Mouse (Mus musculus): ENCODE data around the gene H2-Ab1.

The H2-Ab1 gene

DNA sequence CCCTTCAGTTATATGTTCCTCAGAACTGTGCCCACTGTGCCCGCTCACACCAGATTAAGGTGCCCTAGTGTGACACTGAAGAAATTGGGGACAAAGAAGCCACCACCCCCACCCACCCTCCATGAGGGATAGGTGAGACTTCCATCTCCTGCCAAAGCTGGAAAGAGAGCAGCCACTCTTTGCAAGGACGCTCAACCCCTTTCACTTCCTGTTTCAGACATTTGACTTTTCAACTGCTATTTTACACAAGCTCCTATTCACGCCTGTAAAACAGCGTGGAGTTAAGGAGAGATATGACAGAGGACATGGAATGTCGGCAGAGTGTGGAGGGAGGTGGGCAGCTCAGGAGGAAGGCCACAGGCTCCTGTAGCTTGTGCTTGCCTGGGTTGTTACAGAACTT lies 29.0 kb downstream of the H2-Ab1 start:
- DNase-seq, result no peak

DNA sequence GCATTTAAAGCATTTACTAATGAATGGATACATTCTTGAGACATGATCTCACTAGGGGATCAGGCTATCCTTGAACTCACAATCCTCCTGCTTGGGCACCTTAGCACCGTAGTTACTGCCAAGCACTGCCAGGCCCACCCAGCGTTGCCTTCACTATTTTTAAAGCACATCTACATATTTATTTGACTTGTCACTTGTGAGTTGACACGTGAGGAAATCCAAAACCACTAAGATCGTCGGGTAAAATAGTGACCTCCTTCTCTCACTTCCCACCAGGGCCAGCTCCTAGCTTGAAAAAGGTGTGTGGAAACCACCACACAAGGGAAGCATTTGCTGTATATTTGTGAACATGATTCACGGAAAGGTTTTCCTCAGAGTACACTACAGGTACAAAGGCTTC lies 29.5 kb downstream of the H2-Ab1 start:
- no peak for DNase-seq

DNA sequence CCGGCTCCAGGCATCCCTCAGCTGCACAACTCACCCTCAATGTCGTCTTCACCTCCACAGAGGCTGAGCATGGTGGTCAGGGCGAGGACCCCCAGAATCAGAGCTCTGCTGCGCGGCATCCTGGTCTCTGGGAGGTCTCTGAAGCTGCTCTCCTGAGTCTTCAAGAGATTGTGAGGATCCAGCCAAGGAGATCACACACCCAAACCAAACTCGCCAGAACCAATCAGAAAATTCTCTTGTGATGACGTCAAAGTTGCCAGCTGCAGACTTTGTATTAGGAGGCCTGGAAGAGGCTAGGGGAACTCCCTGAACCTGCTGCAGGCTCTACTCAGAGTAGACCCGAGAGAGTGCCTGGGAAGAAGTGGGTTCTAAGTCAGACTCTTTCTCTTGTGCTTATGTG lies 30.2 kb downstream of the H2-Ab1 start, which contains the start of gene H2-Aa:
H2-Aa (minus strand) TSS at position 176 of the 400 bp plus-strand sequence.
- DNase-seq, result peak; percentile 31

DNA sequence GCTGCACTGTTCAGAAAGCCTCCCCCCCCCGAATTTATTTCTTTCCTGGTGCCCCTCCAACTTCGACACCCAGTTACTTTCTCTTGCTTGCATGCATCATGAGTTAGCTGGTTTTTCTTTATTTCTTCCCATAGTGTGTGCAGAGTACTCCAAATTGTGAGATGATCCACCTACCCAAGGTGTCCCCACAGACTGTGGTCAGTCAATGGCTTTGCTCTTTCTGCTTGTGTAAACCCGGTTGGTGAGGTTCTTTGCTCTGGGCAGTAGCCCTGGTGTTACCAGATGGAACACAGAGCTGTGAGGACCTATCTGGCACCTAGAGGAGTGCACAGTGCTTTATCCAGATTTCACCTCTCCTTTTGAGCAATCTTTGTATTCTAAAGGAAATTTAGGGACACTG lies 30.6 kb downstream of the H2-Ab1 start:
- no peak for DNase-seq

DNA sequence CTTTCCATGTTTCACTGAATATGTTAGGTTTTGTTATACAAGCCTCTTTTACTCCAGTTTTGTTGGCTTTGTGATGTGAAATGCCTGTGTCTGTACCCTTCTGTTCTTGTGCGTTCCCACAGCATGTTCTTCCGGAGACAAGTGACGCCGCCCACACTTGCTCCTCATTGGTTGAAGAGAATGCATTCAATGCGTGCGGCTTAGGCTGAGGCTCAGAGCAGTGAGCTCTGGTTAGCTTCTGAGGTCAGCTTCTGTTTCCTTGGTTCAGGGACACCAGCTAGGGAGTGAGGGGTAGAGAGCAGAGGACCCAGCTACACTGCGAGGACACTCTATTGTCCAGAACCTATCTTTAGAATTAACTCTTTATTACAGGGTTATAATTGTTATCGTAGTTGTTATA lies 34.1 kb downstream of the H2-Ab1 start:
- DNase-seq, result peak; percentile 67

DNA sequence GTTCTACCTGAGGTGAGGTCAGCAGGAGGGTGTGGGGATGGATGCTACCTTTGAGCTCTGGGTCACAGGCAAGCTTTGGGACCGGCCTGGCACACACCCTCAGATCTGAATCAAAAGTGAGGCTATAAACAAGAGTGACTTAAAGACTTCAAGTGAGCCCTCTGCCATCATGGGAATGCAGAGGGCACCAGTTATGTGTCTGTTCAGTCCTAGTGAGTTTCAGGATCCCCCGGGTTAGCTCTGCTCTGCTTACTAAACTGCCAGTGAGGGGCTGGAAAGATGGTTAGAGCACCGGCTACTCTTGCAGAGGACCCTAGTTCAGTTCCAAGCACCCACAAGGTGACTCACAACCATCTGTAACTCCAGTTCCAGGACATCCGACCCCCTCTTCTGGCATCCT lies 35.1 kb downstream of the H2-Ab1 start:
- DNase-seq, result no peak

DNA sequence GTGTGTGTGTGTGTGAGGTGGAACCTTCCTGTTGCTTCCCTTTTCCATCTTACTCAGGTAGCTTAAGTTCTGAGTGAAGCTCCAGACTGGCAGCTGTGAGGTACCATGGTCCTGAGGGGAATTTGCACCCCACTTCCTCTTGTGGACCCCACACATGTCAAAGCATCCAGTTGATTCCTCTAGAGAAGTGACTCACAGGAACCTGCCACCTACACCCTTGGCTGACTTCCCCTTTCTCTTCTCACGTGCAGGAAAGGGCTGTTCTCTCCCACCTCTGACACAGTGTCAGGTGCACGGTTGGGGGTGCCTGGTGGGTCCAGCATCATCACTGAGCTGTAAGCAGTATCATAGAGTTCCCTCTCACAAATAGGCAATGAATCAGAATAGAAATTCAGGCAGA lies 36.0 kb downstream of the H2-Ab1 start:
- DNase-seq, result no peak

DNA sequence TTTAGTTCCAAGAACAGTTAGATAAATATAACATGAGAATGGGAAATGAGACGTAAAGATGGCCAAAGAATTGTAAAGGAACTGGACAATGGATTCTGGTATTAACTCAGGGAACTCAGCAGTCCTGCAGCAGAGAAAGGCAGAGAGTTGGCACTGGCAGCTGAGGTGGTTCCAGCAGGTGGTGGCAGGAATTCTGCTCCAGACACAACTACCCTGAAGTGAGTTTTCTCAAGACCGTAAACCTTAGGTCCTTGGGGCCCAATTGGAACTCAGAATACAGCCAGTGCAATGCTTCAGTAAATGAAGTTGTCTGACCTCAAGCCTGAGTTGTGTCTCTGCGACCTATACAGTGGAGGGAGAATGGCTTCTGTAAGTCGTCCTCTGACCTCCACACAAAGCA lies 36.8 kb downstream of the H2-Ab1 start:
- no peak for DNase-seq

DNA sequence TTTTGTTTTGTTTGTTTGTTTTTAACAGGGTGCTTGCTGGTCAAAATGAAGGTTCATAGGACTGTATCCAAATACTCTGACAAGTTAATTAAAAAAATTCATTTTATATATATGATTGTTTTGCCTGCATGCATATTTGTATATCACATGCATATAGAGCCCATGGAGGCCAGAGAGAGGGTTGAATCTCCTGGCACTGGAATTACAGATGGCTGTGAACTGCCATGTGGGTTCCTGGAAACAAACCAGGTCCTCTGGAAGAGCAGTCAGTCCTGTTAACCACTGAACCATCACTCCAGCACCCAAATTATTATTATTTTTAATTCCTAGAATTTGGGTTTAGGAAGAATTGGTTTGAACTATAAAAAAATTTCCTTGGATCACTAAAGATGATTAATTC lies 37.8 kb downstream of the H2-Ab1 start:
- DNase-seq, result no peak

DNA sequence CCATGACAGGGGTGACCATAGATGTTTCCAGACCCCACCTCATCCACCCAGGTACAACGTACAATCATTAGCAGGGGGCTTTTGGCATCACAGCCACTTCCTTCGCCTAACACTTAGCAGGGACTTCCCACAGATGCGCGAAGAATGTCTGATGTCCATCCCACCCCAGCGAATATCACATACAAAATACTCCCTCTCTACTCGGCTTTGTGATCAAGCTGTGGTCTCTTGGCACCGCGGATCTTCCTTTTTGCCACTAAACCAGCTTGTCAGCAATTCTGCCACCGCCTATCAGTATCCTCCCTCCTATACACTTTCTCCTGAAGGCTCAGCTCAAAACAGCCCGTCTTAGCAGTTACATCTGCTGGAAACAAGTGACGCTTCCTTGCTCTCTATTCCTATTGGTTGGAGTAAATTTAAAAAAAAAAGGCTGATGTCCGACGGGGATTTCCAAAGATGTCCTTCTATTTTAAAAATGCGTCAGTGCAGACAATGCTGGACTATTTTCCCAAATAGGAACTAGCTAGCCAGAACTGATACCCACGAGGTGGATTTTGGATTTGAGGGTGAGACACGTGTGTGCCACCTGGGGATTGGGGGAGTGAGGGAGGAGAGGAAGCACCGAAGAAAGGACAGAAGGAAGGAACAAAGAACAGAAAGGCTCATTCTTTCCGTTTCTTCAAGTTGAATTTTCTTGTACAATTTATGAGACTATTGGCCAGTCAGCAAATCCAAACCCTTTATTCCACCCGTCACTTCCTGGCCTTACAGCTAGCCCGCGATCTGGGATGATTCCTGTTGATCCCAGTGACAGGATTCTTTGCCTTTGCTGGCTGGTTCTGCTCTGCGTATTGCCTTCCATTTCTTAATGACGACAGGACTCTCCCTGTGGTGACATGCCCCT lies 38.7 kb downstream of the H2-Ab1 start:
- DNase-seq, result no peak

DNA sequence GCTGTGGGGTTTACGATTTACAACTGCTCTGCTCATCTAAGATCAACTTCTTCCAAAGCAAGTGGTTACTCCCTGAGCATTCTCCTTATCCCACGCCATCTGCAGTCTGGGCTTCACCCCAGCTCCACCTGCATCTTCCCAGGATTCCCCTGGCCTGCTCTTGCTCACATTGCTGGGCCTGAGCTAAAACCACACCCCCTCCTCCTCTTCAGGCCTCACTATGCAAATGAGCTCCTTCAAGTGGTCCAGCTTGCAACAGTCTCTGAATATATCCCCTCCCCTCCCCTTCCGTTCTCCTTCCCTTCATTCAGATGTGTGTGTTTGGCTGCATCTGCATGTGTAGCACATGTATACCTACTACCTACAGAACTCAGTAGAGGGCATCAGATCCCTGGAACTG lies 41.9 kb downstream of the H2-Ab1 start:
- DNase-seq, result no peak

DNA sequence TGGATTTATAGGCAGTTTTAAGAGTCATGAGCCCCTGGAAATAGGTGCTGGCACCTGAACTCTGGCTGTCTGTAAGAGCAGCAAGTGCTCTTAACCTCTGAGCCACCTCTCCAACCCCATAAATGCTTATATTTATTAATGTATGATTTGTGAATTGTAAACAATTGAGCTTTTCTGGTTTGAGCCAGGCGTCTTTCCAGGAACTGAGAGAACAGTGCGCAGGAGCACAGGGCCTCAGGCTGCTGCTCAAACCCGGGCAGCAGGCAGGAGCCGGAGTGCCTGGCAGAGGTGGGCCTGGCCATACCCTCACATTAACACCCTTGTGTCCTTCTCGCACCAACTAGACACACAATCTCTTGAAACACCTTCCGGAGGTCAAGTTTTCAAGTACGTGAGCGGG lies 42.6 kb downstream of the H2-Ab1 start:
- DNase-seq, result no peak

DNA sequence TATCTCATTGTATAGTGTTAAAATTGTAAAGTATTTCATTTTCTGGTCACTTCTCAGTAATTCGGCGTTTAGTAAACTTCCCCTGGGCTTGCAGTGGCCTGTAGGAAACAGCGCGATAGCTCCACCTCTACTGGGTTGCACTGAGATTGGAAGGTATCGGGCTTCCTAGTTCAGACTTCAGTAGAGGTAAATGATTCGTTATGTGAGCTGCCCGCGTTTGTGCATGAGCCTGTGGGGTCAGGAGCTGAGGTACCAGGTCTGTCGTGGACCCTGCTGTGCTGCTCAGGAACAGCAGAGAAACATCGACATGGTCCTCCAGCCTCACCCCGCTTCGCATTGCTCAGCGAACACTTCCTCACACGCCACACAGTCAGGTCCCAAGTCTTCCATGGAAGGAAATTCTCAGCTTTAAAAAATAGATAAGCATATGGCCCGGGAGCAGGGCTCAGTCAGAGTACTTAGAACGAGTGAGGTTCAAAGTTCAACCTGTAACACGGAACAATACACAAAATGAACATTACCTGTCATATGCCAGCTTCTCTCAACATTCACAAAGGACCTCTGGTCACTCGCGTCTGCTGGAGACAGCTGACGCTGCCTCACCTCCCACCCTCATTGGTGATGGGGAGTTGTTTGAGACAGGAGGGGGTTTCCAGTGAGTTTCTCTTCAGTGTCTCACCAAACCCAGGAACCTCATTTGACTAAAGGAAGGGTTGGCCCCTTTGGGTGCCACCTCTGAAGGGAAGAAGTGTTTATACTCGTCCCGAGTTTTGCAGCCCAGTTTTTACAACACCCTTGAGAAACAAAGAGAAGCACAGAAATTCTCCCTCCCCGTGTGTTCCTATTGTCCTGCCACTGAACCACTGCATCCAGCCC lies 43.4 kb downstream of the H2-Ab1 start:
- DNase-seq, result no peak

DNA sequence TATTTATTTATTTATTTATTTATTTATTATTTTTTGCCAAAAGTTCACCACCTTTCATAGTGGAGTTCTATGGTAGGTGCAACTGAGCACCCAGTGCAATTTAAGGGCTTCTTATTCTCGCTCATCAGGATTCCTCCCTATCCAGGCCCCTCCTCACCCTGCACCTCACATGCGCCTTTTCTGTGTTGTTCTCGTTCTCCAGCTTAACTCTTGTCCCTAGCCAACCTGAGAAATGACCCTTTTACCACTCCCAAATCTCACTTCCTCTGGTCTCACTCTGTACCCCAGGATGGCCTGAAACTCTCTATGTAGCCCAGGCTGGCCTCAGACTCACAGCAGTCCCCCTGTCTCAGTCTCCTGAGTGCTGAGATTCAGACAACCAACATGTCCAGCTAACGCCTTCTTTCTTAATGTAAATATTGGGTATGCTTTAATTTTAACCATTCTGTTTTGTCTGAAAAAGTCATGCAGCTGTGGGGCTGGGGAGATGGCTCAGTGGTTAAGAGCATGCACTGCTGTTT lies 44.2 kb downstream of the H2-Ab1 start:
- DNase-seq, result no peak

DNA sequence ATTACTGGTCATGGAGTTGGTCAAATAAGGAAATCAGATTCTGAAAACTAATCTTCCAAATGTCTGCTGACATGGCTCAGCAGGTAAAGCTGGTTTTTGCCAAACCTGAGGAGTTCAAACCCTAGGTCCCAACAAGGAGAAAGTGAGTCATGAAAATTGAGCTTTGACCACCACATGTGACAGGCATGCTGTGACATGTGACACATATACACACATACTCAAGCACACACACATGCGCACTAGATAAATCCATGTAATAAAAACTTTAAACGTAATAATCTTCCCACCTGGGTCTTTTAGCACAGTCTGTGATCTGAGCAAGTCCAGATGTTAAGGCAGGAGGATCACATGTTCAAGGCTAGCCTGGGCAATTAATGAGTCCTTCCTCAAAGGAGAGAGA lies 46.3 kb downstream of the H2-Ab1 start:
- no peak for DNase-seq

DNA sequence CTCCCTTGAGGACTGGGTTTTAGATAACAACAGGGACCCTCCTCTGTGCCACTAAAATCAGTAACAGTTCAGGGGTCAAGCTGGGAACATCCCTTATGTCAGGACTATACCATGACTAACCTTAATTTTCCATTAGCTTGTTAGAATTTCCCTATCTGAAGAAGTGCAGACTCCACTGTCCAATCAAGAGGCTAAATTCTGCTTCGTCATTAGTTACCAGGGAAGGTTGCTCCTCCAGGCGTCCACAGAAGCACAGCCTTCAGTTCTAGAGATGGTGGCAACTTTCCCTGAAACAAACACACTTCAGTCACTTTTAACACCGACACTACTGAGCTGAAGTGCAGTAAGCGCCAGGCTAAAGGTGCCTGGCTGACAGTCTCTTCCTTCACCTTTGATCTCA lies 47.3 kb downstream of the H2-Ab1 start:
- no peak for DNase-seq

DNA sequence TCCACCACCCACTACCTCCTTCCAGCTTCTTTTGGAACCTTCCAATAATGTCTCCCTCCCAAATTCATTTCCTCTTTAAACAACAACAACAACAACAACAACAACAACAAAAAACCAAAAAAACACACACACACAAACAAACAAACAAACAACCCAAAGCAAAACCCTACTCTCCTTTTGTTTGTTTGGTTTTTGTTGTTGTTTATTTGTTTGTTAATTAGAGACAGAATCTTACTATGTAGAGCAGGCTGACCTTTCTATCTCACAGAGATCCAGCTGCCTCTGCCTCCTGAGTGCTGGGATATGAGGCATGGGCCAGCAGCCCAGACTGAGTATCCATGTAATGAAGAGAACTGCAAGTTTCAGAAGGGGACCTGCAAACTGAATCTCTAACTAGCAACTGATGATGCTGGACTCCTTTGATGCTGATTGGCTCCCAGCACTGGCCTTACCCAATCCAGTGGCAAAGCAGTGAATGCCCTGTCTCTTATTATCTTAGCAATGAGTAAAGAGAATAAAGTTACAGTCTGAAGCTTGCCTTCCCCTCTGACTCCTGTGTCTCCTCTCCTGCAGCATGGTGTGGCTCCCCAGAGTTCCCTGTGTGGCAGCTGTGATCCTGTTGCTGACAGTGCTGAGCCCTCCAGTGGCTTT lies 48.0 kb downstream of the H2-Ab1 start, which contains the start of gene H2-Eb1:
H2-Eb1 (plus strand) TSS at position 488 of the 651 bp plus-strand sequence.
- DNase-seq, result peak; percentile 49

DNA sequence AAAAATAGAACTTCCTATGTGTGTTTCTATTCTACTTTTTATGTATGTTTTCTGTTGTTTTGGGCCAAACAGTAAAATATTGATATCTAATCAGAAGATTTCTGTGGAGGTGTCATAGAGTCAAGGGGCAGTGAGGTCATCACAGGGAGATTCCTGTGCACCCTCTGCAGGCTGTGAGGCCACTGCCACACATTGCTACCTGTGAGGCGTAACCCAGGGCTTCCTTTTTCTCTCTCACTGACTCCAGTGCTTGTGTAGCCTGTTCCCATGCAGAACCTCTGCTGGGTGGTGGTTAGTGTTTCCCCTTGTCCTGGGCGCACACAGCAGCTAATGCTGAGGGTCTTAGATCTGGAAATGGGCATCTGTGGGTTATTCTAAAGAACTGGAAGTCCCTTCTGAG lies 48.9 kb downstream of the H2-Ab1 start:
- no peak for DNase-seq

DNA sequence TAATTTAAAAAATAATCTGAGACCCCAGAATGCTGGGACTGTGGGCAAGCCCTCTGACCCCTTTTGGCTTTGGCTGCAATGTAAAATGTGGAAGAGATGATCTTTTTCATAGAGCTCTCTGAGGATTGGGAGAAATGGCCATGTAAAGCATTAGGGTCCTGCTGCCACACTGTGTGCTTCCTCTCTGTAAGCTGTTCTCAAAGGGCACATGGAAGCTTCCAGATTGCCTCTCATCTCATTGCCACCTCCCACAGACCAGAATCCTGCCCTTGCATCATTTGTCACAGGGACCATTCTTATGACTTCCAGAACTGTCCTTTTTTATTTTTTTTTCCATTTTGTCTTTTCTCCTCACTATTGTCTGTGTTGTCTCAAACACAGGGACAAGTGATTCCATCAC lies 49.7 kb downstream of the H2-Ab1 start:
- DNase-seq, result no peak

DNA sequence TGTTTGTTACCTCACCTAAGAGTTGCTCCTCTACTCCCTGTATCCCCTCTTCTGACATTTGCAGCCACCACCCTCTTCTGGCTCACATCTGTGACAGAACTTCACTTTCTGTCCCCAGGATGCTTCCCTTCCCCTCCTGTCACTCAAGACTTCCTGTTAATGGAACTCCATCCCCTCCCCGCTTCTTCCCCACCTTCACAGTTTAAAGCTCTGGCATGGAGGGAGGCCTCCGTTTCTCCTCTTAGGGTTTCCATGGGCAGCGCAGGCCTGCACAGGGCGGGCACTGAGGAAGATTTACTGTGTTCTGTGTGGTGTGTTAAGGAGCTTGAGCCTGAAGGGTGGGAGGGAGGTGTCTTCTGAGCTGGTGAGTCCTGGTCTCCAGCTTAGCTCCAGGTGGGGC lies 50.7 kb downstream of the H2-Ab1 start:
- DNase-seq, result no peak

DNA sequence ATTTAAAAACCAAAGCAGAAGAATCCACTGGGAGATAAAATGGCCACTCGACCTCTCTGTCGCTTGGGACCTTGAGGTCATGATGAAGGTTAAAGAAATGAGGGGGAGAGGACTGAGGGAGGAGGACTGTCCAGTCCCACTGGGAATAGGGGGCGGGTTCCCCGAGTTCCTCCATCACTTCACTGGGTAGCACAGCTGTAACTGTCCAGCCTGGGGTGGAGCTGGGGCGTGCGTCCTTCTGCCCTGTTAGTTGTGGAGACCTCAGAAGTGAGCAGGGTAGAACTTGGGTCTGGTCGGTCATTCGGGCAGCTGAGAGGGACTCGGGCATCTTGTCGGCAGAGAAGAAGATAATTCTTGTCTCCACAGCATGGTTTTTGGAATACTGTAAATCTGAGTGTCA lies 51.7 kb downstream of the H2-Ab1 start:
- DNase-seq, result no peak

DNA sequence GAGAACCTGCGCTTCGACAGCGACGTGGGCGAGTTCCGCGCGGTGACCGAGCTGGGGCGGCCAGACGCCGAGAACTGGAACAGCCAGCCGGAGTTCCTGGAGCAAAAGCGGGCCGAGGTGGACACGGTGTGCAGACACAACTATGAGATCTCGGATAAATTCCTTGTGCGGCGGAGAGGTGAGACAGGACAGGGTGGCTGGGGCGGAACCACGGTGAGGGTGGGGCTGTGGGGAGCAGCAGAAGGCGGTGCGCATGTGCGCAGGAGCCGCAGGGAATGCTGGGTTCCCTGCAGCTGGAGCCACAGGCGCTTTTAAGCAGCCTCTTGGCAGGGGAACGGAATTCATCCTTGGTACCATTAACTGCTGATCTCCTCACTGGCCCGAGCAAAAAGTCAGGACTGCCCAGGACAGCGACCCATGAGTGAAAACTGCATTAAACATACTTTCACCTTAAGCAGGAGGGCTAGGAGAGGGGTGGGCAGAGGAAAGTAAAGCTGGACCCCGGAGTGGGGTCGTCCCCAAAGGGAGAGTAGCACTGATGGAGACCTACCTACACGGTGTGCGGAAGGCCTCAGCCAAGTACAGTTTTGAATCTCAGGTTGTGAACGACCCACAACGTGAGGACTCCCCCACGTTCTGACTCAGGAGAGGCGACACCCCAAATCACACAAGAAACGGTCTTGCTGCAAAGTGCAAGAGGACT lies 52.3 kb downstream of the H2-Ab1 start:
- DNase-seq, result peak; percentile 67

Measured in liver (tissue).